Comparison of ENCODE assay signal across 9 mouse cellular contexts in genomic region chr13:72625236-72625950, GRCm38 (mm10). TPM values are rescaled to one million over a fixed set of nuclear protein-coding genes. Genes with fewer than 3 reads are reported as not detected.
A peak's percentile ranks its signal among the peaks of the same experiment; 100 is the strongest.
DNase-seq lines count a peak whose midpoint lies in the region; ATAC-seq lines count a peak whose summit lies in the region.
"Had no signal": no experiment of that assay in that cellular context is flagged by ENCODE, and none has a peak within 500 bp of the region (broad histone marks: within the 10 kb centered on the region; RNA-seq: fewer than 3 reads in every experiment).

No protein-coding gene starts in this region.

- H3K9ac ChIP-seq in intestine, embryonic 16.5 days (ENCODE audit: low read depth, low read length): no peak overlapping the region

- H3K4me3 ChIP-seq in intestine, embryonic 16.5 days (ENCODE audit: low read length): peak overlapping the region; percentile 11; the same call in 1 of the 2 replicates

- DNase-seq in adrenal gland, postnatal 25 days: peak; percentile 18
- no peak for DNase-seq in adrenal gland, postnatal 4 days (ENCODE audit: low spot score in 2 of 2)
- DNase-seq in embryo, embryonic 11 days: peak; percentile 83
- no peak for DNase-seq in gastrocnemius, adult 8-10 months (ENCODE audit: low spot score in 2 of 2)
- no peak for DNase-seq in layer of hippocampus, adult 9-11 months

- peaks cover 22% of the 10 kb centered on the region for H3K4me1 ChIP-seq in intestine, embryonic 16.5 days (ENCODE audit: control insufficient read depth, insufficient read depth, low read length)

- no peaks in the 10 kb centered on the region for H3K9me3 ChIP-seq in intestine, embryonic 16.5 days (ENCODE audit: control insufficient read depth, low read length)

- no peak for ATAC-seq in intestine, embryonic 16.5 days
- peak; percentile 32; the same call in 1 of the 2 replicates for ATAC-seq in megakaryocyte progenitor cell, adult 5-6 weeks (replicated peaks; ENCODE audit: poor library complexity)
- ATAC-seq in erythroblast, adult 5-6 weeks (replicated peaks; ENCODE audit: low FRiP score, poor library complexity, severe bottlenecking): no peak

- peak overlapping the region; percentile 25; the same call in 1 of the 2 replicates for H3K4me2 ChIP-seq in intestine, embryonic 16.5 days (ENCODE audit: low read depth, low read length)

- 10% methylated on average over 28 of the region's 28 CpGs for WGBS in intestine, embryonic 16.5 days

- no peaks in the 10 kb centered on the region for H3K36me3 ChIP-seq in intestine, embryonic 16.5 days (ENCODE audit: control insufficient read depth, insufficient read depth, low read length)

- no peak overlapping the region for H3K27ac ChIP-seq in intestine, embryonic 16.5 days (ENCODE audit: low read length)

- peaks cover 83% of the 10 kb centered on the region for H3K27me3 ChIP-seq in intestine, embryonic 16.5 days (replicated peaks; ENCODE audit: control insufficient read depth, insufficient read depth, low read length)

RNA-seq across cellular contexts. Expression of gene Irx2, which starts 3.2 kb away (rescaled TPM):
- 0.15 TPM in 1 of 2 replicates, not detected in the other for total RNA-seq in adrenal gland, postnatal 25 days (2021)
- 1 to 10 TPM; 1.8 to 4.9 TPM for total RNA-seq in adrenal gland, postnatal 4 days (2021)
- polyA plus RNA-seq in intestine, embryonic 16.5 days (2015; fragmentation: Nextera tagmentation; extraction: Ambion mirVana): not detected in 2 replicates
- not detected in 2 replicates for total RNA-seq in megakaryocyte progenitor cell, adult 5-6 weeks (2015)
- total RNA-seq in megakaryocyte progenitor cell, adult 5-6 weeks (2017): not detected in 2 replicates
- under 1 TPM in 1 of 4 experiments, not detected in 3; 0.12 TPM for total RNA-seq in gastrocnemius, adult 8-10 months (2022)
- total RNA-seq in erythroblast, adult 5-6 weeks (2015; ENCODE audit: low replicate concordance): not detected in 2 replicates
- not detected in 2 replicates for total RNA-seq in erythroblast, adult 5-6 weeks (2017; ENCODE audit: low replicate concordance)
- polyA plus RNA-seq: cortical plate, adult 2 months had no signal

Comparison
In these comparisons a context has a peak if more than half of its experiments do, and no peak if none do; other contexts are left out.
1. DNase-seq: peak in adrenal gland, postnatal 25 days (single experiment) and embryo, embryonic 11 days (single experiment); none in adrenal gland, postnatal 4 days (0 of 2), gastrocnemius, adult 8-10 months (0 of 2) and layer of hippocampus, adult 9-11 months (single experiment).